Mouse (Mus musculus) lung, postnatal 0 days (tissue): ENCODE results near the gene Tst.

ENCODE experiments used
- CTCF ChIP-seq: IDR thresholded peaks from 2 replicates; pipeline ENCODE4 v1.5.1; 2016; ENCODE audit warnings: antibody characterized with exemption, mild to moderate bottlenecking
- EP300 ChIP-seq: IDR thresholded peaks from 2 replicates; pipeline ENCODE4 v1.6.1; 2016; ENCODE audit warnings: antibody characterized with exemption, mild to moderate bottlenecking, control low read depth

DNA sequence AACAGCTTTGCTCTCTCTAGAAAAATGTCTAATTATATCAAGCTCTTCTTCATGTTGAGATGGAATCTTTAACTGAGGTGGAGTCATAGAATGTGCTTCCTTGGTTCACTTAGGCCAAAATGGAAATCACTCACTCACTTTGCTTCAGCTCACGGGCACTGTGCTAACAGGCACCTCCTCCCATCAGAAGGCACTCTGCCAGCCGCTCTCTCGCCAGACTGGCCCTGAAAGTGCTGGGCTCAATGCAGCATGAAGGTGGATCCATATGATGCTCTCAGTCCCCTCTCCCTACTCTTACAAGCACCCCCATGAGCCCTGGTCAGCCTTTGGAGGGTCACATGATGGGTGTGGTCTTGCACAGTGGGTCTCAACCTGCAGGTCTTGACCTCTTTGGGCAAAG lies 31.5 kb downstream of the Tst start:
- TF ChIP-seq CTCF (no peak), EP300 (no peak)
